Mouse (Mus musculus) erythroblast, embryonic 14.5 days (primary cell): ENCODE measurements around the gene Smad5.

Source experiments
- GATA1 ChIP-seq: IDR thresholded peaks from 2 replicates; pipeline ENCODE4 v1.6.1; 2012; ENCODE audit warnings: low read length, inconsistent platforms, mixed read lengths
- TAL1 ChIP-seq: IDR thresholded peaks from 3 replicates; pipeline ENCODE4 v1.6.1; 2012; ENCODE audit warnings: low read length, inconsistent platforms, mixed read lengths

DNA sequence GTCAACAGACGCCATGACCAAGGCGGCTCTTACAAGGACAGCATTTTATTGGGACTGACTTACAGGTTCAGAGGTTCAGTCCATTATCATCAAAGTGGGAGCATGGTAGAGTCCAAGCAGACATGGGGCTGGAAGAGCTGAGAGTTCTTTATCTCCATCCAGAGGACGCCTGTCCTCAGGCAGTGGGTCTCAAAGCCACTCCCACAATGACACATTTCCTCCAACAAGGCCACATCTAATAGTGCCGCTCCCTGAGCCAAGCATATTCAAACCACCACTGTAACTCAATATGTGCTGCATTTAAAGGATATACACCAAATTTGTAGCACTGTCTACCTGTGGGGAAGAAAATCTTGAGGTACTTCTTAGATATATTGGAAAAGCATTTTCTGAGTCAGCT, 31.8 kb downstream of the Smad5 start:
- TF ChIP-seq TAL1, result no peak
- TF ChIP-seq GATA1, result no peak
